Mouse (Mus musculus) layer of hippocampus, postnatal 10 days (tissue): ENCODE results near the gene Ptges2. TPM values are rescaled to one million over a fixed set of nuclear protein-coding genes. Genes with fewer than 3 reads are reported as not detected.

Experiments
- DNase-seq, 2 experiments: peaks; one replicate each; pipeline ENCODE4 v3.0.0; 2021; ENCODE audit warnings: low spot score in 2 of 2
- total RNA-seq, 2 experiments: library from RNA; stranded (reverse); gene quantifications; 2 replicates each; pipeline ENCODE4 v1.2.3; 2021

Gene Ptges2
- total RNA-seq, 2 experiments from 2014 or later = 42.0 to 42.5 TPM

GRCm38 (mm10) chr2:32413936-32414335 is 18.2 kb downstream of the Ptges2 start:
- DNase-seq = no peak

DNA sequence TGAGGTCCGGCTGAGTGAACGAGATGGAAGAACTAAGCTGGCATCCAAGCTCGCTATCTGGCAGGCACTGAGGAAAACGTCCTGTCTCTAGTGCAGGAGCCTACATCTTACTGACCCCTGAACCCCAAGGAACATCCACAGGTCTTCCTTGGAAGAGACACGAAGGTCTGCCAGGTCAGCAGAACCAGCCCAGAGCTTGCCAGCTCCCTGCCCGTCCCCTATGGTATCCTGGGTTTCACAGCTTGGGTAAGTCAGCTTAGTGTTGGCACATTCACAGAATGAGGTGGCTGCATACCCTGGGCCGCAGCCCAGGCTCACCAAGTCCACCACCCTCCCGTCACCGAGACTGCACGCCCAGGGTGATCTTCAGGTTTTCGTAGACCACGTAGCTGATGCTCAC is 20.1 kb downstream of the Ptges2 start:
- DNase-seq = no peak

- no peak for DNase-seq
Observed at GRCm38 (mm10) chr2:32416556-32416955, 20.9 kb downstream of the Ptges2 start.

DNA sequence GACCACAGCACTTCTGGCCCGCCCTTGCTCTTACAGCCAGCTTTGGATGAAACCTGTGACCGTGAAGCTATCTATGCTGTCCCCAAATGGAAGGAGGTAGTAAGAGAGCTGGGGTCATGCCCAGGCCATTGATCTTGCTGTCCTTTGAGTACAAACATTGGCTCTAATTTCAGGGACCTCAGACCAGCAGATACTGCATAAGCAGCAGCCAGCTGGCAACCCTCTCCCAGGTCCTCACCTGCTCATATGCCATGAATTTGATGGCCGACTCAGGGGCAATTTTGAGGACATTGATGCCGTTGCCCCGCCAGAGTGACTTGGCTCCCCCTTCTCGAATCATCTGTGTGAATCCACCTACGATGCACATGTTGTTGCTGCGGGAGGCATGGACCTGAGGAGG is 21.8 kb downstream of the Ptges2 start:
- no peak for DNase-seq

DNA sequence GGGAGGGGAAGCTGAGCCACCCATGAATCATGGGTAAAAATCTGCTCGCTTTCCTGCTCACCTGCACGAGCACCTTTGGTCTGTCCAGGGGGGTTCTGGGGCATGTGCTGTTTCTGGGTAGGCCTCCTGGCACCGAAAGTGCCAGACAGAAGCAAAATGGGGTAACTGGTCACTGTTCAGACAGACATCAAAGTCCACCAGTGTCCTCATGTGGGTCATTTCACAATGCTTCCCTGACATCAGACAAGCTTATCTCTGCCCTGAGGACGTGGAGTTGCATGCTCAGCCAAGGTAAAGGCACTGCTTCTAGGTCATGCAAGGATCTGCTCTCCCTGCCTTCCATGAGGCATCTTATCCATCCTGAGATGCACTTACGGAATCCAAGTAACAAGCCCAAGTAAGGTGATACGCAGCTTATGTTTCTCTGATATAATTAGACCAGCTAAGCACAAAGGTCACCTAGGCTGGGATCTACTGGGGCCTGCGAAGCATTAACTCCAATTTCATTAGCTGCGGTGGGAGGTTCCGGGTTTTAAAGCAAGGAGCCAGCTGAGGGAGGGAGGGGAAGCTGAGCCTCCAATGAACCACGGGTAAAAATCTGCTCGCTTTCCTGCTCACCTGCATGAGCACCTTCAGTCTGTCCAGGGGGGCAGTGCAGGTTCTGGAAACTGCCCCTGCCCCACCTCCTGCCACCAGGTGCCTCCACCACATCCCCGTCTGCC is 22.9 kb downstream of the Ptges2 start:
- DNase-seq = no peak

DNA sequence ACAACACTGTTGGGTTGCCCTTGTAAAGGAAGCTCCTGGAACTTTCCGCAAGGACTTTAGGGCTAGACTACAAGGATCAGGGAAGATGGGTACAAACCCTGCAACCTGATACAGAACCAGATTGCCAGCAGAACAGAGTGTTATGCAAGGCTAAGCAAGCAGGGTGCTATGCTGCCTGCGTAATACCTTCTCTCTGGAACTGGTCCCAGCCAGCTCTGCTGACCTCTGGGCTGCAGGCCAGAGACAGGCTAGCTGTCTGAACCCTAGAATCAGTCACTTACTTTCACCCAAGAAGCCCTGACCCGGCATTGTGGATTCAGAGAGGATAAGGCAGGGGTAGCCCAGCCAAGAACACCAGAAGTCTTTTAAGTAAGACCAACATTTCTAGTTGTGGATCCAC is 23.7 kb downstream of the Ptges2 start:
- no peak for DNase-seq

GRCm38 (mm10) chr2:32420066-32420608 is 24.4 kb downstream of the Ptges2 start:
- no peak for DNase-seq

DNA sequence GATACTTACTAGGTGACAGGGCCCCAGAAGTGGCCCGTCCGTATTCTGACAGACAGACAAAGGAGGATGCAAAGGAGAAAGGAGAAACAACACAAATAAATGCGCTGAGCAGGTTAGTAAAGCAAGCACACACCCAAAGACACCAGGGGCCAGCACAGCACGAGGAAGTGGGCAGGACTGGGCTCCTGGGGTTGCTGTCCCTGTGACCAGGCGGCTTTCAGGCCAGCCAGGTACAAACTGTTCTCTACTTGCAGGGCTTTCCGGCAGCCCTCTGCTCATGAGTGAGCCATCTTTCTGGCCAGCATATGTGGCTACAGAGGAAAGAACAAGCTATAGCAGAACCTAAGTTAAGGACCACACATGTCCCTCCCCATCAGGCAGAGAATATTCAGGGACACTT is 25.0 kb downstream of the Ptges2 start:
- DNase-seq = no peak

DNA sequence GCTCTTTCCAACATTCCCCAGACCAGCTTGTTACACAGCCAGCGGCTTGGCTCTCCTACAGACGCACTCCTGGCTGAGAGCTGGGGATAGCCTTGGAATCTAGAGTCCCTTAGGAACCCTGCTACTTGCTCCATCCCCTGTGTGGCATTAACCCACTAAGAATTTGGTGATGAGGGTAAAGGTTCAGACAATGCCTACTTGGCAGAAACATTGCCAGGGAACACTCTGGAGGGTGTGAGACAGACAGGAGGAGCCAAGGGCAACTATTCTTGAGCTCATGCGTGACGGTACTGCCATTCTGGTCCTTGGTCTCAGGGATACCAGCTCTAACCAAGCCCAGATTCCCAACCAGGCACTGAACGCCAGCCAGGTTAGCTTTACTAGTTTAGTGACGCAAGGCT is 26.2 kb downstream of the Ptges2 start:
- no peak for DNase-seq

GRCm38 (mm10) chr2:32423481-32424331 is 28.0 kb downstream of the Ptges2 start:
- no peak for DNase-seq

DNA sequence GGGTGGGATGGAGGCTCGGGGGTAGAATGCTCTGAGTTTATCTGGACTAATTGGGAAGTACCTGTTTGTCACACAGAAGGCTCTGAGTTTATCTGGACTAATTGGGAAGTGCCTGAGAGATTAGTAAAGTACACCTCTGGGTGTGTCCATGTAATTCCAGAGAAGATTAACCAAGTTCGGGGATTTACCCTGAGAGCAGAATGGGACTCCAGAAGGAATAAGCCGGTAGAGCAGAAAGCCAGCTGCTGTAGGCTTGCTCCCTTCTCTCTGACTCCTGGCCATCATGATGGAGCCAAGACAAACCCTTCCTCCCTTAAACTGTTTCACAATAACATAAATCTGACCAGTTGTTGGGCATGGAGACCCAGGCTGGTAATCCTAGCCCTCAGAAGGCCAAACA is 29.1 kb downstream of the Ptges2 start:
- no peak for DNase-seq

DNA sequence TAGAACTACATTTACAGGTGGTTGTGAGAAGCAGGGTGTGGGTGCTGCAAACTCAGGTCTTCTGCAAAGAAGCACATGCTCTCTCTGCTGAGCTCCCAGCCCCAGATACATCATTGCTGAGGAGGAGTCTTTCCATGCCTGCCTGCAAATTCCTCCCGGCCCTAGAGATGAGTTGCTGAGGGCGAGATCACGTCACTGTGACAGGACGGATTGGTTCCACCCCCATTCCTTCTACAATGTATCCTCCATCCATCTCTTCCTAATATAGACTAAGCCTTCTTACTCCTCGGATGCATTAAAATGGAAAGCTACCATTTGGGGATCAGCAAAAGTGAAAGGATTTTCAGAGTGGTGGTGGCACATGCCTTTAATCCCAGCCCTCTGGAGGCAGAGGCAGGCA is 29.9 kb downstream of the Ptges2 start:
- DNase-seq = no peak

DNA sequence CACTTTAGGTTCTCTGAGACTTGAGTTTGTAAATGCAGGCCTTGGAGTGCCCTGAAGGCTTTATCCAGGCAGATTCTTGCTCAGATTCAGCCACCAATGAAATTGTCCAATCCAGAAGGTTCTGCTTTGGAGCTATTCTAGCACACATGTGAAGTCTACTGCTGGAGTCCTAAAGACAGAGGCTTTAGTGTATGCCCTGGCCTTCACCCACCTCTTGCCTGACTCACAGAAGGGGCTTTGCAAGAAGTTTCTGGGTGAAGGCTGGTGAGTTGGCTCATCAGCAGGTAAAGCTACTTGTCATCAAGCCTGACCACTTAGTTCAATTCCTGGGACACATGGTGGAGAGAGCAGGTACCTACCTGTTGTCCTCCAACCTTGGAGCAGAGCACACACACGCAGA is 30.4 kb downstream of the Ptges2 start:
- no peak for DNase-seq

GRCm38 (mm10) chr2:32427720-32428119 is 32.0 kb downstream of the Ptges2 start:
- DNase-seq = no peak

GRCm38 (mm10) chr2:32428262-32428722 is 32.6 kb downstream of the Ptges2 start:
- DNase-seq = no peak

DNA sequence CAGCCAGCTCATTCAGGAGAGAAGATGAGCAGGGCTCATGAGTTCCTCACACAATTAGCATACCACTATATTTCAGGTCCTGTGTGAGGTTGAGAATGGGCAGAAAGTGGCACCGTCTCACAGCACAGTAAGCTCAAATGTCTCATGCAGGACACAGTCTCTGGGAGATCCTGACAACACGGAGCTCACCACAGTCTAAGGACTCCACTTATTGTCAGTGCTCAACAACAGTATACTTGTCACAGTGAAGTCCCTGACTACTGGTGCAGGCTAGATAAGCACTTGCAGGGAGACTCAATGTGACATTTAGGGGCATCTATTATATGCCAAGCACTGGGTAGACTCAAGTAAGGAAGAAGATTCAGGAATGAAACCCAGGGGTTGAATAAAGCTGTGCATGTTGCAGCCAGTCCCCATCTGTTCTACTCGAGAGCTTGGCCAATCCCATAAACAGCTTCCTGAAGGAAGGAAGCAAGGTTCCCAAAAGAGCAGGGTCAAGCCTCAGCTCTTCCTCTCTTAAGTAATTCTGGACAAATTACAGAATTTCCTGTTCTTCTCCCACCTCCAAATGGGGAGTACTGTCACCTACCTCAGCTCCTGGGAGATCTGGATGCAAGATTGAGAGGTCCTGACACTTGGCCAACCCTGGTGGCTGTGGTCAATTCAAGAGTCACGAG is 33.7 kb downstream of the Ptges2 start:
- no peak for DNase-seq

DNA sequence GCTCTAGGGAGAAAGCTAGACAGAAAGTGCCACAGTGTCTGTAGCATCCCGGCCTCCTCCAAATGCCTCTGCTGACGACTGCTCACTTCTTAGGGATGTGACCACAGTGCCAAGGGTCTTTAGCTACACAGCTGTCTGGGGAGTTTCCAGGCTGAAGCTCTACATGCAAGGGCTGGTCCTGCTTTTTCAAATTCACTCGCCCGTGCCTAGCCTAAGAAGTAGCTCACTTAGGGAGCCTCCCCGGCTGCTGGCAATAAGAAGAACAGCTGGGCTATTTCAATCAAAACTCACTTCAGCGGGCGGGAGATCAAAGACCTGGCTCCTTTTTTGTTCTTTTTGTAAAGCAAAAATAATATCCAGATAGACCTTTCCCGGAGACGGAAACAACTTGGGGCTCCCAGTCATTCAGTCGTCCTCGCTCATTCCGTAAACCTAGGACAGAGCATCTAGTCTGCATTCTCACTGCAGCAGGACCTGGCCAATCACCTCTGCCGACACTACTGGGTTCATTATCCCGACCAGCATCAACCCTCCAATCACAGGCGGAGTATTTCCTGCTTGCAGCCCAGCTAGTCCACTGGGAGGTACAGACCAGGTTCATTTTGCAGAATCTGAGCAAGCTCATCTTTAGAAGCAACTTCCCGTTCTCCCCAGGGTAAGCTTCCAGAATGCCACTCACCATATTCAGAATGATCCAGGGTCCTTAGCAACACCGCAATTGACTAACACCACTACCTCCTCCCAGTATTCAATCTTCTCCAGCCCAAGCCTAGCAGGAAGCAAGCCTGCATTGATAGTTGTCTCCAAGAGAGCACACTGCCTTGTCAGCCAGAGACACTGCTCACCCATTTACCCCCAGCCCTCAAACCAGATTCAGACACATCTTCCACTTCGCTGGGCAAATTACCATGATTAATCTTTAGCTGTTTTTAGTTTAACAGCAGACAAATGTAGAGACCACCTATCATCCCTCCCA is 35.3 kb downstream of the Ptges2 start:
- peak; percentile 77 to 81 for DNase-seq

DNA sequence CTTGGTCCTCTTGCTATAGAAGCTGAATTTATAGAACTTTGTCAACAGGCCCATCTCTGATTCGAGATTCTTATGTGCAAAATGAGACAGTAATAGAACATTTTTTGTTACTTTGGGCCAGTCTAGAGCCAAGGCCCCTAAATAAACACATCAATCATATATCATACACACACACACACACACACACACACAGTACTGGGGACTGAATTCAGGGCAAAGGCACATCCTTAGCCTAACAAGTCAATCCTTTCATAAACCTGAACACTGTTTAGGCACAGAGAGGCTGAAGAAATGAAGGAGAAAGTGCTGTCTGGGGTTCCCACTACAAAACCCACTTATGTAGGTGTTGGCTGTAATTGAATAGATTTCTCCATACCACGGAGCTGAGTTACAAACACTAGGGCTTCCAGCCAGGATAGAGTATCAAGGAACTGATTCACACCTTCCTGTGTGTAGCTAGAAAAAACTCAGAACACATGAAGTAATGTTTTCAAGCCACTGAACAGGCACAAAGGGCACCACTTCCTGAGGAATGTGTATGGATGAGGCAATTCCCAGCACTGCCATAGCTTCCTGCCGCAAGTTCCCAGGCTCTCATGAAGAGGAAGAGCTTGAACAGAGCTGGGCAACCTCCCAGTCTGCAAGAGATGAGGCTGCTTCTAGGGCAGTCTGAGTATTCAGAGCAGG is 41.1 kb downstream of the Ptges2 start:
- DNase-seq = no peak

GRCm38 (mm10) chr2:32437612-32438166 is 42.0 kb downstream of the Ptges2 start:
- no peak for DNase-seq

DNA sequence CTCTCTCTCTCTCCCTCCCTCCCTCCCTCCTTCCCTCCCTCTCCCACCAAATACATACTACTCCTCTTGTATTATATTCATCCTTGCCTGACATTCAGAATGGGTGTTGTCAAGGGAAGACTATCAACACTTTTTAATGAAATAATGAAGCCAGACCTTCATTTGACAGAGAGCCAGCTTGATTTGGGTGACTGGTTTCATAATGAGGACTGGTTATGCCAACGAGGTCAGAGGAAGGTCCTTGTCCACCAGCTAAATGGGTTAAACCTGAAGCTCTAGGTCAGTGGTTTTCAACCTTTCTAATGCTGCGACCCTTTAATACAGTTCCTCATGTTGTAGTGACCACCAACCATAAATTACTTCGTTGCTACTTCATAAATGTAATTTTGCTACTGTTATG is 43.0 kb downstream of the Ptges2 start:
- DNase-seq = no peak
